Mouse (Mus musculus): Measurements from ENCODE around the gene Tmem150a.

DNA sequence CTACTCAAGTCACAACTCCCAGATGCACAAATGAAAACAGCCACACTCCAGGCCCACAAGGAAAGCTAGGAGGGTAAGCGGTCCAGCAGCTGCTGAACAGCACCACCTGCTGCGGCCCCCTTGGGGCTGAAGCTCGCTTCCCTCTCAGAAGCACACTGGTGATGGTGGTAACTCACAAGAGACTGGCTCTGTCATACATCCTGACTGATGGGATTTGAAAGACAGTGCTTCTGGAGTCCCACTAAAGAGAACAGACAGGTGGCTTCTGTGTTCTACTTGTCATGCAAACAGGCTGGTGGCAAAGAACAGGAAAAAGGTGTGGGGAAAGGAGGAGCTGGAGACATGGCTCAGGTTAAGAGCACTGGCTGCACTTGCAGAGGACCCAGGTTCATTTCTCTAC, 32.3 kb upstream of the Tmem150a start:
- TF ChIP-seq CTCF (conservative IDR thresholded peaks at IDR 0.05; ENCODE audit: low read length): no peak
- TF ChIP-seq POU5F1 (IDR thresholded peaks at IDR 0.05; ENCODE audit: borderline replicate concordance, low read length): no peak

Data from E14TG2a.4 (cell line).